Mouse (Mus musculus): Measurements from ENCODE around the gene Ptk7.

DNA sequence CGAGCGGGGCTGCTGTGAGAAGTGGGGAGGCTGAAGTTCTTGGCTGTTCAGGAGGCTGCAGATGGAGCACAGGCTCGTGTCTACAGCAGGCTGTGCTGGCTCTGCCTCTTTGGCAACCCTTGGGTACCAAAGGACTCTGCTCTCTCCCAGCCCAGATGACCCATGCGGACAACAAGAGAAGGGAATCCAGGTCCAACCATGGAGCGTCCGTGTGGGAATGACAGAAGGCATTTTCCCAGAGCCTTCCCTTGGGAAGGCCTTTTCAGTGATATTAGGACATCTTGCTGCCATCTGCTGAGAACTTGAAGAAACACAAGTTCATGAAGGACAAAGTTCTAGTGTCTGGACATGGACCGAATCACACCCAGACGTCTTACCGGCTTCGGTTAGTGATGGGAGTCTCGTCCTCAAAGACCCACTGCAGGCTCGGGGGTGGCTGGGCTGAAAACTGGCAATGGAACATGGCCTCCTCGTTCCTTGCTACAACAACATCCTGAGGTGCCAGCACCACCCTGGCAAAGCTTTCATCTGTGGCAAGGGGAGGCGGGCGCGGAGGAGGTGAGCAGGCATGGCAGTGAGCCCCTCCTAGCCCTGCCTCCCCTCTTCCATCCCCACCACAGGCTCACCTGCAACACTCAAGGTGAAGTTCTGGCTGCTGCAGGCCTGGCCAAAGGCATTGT is 39.5 kb downstream of the Ptk7 start:
- no peak for TF ChIP-seq POLR2A (IDR thresholded peaks at IDR 0.05; ENCODE audit: low read depth, low read length)
- TF ChIP-seq CTCF (IDR thresholded peaks at IDR 0.05; ENCODE audit: extremely low read depth, insufficient read length, insufficient replicate concordance, low read depth, low read length): no peak

Measured in small intestine, adult 2 months (tissue).